Mouse (Mus musculus): Measurements from ENCODE around the gene Sv2a.

Gene Sv2a

DNA sequence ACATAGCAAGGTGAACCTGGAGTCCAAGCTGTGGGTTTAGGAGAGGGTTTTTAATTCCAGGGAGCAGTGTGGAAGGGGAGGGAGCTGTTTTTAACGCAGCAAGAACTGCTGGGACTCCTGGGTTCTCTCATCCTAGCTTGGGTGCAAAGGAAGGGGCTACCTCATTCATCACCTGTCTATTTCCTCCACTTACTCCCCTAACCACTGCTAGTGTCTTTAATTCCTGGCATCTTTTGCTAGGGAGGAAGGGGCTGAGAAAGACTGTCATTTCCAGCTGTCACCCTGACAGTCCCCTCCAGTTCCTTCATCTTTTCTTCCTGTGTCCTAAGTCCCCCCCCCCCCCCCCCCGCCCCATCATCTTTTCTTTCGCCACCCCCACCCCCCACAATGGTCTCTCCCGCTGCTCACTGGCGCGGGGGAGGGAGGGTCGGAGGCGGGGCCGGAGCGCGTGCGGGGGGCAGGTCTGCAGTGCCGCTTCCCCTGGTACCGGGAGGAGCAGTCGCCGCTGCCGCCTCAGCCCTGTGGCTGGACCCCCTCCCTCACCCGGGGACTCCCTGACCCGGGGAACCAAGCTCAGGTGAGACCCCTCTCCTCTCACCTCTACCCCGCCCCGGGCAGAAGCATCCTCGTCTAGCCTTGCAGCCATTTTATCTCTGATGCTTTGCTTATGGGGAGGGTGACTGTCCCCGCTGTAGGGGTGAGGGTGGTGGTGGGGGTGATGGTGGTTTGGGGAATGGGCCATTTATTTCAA, at the start of gene Sv2a:
Gene Sv2a (plus strand): TSS at position 425 of the 751 bp plus-strand sequence.
- no peak for DNase-seq

- no peak for DNase-seq
Observed at GRCm38 (mm10) chr3:96132478-96132877, 48.5 kb upstream of the Sv2a start.

- DNase-seq = peak; percentile 57 to 71
Observed at GRCm38 (mm10) chr3:96133327-96133905, 47.5 kb upstream of the Sv2a start.

- peak; percentile 83 to 85 for DNase-seq
Observed at GRCm38 (mm10) chr3:96135011-96135410, 45.9 kb upstream of the Sv2a start.

DNA sequence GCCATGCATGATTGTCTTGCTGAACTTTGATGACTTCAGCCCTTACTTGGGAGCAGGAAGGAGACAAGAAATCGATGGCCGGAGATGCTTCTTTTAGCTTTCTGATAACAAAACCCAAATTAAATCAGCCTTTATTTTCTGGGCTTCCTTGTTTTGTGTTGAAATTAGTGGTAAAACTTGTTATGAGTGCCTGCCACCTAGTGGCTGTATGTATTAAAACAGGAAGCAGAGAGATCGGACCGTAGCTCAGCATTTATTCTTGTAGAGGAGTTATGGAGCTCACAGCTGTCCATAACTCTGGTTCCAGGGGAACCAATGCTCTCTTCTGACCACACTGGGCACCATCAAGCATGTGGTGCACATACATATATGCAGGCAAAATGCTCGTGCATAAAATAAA, 33.0 kb upstream of the Sv2a start:
- peak; percentile 54 to 65 for DNase-seq

GRCm38 (mm10) chr3:96151836-96152235, 29.1 kb upstream of the Sv2a start:
- DNase-seq = no peak

GRCm38 (mm10) chr3:96152611-96153010, 28.3 kb upstream of the Sv2a start:
- no peak for DNase-seq

DNA sequence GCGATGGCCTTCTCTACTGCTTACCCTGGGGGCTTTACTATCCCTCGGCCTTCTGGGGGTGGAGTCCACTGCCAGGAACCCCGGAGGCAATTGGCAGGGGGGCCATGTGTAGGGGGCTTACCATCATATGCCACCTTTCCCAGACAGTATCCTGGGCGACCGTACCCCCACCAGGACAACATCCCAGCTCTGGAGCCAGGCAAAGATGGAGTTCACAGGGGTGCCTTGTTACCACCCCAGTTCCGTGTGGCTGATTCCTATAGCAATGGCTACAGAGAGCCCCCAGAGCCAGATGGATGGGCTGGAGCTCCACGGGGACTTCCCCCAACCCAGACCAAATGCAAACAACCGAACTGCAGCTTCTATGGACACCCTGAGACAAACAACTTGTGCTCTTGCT, 25.4 kb upstream of the Sv2a start:
- DNase-seq = no peak

DNA sequence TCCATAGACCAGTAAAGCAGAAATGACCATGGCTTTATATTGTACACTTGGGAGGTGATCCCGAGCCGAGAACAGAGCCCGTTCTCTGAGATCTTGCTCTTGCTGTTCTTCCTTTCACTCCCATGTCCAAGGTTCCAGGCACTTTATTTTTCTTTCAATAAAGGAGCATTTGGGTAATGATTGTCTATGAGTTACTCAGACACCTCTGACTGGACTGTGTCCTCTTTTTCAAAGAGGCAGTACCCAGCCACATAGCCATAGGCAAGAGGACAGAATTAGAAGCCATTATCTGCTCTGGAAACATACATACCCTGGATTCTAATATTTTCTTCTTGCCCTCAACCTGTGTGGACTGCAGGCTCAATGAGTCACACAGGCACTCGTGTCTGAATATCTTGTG, 21.1 kb upstream of the Sv2a start:
- DNase-seq = peak in 1 of 2 experiments; percentile 70

GRCm38 (mm10) chr3:96160222-96160802, 20.6 kb upstream of the Sv2a start:
- peak; percentile 65 to 76 for DNase-seq

GRCm38 (mm10) chr3:96160803-96161516, 20.0 kb upstream of the Sv2a start:
- DNase-seq = peak; percentile 91 to 92

GRCm38 (mm10) chr3:96161869-96162840, 18.8 kb upstream of the Sv2a start, which contains the start of gene Mtmr11:
Gene Mtmr11 (plus strand): TSS chr3:96162004.
- peak; percentile 57 to 73 for DNase-seq

DNA sequence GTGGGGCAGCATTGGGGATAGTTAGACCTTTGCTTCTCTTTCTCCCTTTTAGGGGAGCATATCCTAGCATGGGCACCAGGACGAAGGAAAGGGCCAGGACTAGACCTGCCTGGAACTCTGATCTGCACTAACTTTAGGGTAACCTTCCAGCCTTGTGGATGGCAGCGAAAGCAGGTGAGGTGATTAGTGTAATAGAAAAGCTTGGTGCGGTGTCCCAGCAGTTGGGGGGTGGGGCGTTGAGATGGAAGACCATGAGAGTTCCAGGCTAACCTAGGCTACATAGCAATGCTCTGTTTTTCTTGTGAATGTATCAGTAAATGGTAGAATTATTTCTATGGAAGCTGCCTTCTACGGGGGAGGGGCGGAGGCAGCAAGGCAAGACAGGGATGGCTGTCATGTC, 17.9 kb upstream of the Sv2a start:
- DNase-seq = no peak

DNA sequence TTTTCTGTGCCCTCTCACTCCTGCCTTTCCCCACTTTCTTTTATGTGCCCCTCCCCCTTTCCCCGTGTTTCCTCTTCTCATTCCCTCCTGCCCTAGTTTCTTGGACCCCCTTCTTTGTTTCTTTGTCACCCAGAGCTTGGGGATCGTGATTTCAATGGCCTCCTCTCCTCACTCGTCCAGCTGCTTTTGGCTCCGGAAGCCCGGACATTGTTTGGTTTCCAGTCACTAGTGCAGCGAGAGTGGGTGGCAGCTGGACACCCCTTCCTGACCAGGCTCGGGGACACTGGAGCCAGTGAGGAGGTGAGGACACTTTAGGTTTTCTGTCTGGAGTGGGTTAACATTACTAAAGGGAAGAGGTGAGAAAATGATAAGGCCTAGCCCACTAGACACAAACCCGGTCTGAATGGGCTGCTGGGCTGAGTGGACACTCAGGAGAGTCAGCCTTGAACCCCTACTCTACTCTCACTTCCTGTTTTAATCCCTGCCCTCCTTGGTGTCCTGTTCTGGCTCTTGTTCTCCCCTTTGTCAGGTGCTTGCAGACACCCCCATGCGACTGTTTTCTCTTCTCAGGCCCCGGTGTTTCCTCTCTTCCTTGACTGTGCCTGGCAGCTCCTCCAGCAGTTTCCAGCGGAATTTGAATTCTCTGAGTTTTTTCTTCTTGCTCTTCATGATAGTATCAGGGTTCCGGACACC, 12.3 kb upstream of the Sv2a start:
- DNase-seq = no peak

DNA sequence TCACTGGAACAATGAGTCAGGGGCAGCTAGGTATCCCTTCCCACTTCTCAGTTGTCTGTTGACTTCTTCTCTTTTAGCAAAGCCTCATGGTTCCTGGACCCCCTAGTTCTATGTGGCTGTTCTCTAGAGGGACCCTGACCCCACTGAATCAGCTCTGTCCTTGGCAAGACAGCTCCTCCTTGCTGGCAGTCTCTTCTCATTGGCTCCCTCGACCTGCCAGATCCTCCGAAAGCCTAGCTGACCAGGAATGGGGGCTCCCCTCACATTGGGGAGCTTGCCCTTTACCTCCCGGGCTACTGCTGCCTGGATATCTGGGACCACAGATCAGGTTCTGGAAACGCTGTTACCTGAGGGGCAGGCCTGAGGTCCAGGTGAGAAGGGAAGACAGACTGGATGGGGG, 10.7 kb upstream of the Sv2a start:
- DNase-seq = no peak

DNA sequence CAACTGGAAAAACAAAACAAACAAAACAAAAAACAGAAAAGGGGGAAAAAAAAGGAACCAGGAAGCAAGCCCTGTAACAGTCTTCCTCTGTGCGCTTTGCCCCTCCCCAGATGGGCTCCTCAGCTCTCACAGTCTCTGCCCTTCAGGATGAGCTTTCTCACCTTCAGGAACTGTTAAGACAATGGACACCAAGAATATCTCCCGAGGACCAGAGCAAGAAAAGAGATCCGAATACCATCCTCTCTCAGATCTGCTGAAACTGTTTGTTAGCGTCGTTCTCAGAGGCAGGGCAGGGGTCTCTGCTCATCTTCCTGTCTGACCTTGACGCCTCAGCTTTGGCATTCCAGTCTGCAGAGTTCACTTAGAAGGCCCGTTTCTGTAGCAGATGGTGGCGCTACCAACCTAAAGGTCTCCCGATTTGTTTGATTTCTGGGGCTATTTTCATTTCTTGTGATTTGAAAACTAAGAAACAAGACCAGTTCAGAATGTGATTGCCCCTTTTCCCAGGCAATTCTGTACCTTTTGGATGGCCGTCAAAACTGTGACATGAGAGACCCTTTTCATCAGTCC, 9.9 kb upstream of the Sv2a start:
- DNase-seq = no peak

GRCm38 (mm10) chr3:96171583-96172196, 9.3 kb upstream of the Sv2a start:
- no peak for DNase-seq

- peak; percentile 81 to 85 for DNase-seq
Observed at GRCm38 (mm10) chr3:96172197-96173178, 8.5 kb upstream of the Sv2a start, which contains the start of gene Sf3b4. Gene Sf3b4 (plus strand): TSS chr3:96172332.

GRCm38 (mm10) chr3:96173185-96173584, 7.8 kb upstream of the Sv2a start:
- no peak for DNase-seq

Data from kidney, adult 8-10 months (tissue).